Mouse (Mus musculus) bone marrow, adult 2 months (tissue): ENCODE measurements around the gene Txndc12.

ENCODE experiments used
- CTCF ChIP-seq: fragments of 200-500 bp; IDR thresholded peaks from 2 replicates; pipeline ENCODE4 v1.5.1; 2011; ENCODE audit warnings: low read length, control low read depth; ENCODE audit not compliant: control insufficient read depth, insufficient read depth
- POLR2A ChIP-seq: fragments of 200-500 bp; IDR thresholded peaks from 2 replicates; pipeline ENCODE4 v1.6.1; 2011; ENCODE audit warnings: low read depth, mild to moderate bottlenecking, control low read depth, low read length, borderline replicate concordance; ENCODE audit not compliant: control insufficient read depth

DNA sequence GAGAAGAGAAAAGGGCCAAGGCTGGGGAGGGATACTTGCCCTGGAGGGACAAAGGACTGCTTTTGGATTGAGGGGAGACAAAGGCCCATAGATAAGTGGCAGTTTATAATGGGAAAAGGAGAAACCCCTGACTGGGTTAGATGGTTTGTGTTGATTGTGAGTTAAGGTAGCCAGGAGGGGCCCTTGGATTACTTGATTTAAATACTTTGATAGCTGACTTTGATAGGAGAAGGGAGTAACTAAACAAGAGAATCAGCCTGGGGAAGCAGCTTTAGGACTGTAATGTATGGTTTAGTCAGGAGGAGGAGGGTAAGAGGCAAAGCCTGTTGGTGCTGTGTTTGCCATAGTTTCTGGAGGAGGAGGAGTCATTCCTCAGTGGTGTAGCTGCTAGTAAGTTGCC is 8.9 kb downstream of the Txndc12 start:
- TF ChIP-seq POLR2A (no peak), CTCF (no peak)
